Mouse (Mus musculus) central nervous system, embryonic 18 days (tissue): ENCODE results near the gene Olfr92. TPM values are rescaled to one million over a fixed set of nuclear protein-coding genes. Genes with fewer than 3 reads are reported as not detected.

Experiments used
- polyA plus RNA-seq: library from polyadenylated mRNA; depleted of rRNA; stranded (reverse); fragments of >200 nt; gene quantifications from 2 replicates; pipeline ENCODE4 v1.2.3, GENCODE M21; 2012; rRNA removed

The Olfr92 gene
- polyA plus RNA-seq, result not detected in 2 replicates

DNA sequence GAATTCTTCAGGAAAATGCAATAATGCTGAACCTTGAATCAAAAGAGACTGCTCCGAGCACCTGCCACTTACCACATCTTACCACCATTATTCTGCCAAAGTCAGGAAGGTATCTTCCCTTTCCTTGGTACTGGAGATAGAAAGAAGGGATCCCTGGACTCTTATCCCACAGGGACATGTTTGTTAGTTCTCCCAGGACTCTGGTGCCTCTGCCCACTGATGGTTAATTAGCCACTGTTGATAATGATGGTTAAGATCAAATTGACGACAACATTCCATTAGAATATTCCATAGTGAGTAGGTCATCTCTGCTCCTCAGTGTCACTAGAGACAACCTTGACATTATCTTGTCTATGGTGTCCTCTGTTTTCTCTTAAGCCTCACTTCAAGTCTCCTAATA lies at the start of gene Olfr92:
TSS of gene Olfr92 (minus strand) at position 101 of the 400 bp plus-strand sequence.

DNA sequence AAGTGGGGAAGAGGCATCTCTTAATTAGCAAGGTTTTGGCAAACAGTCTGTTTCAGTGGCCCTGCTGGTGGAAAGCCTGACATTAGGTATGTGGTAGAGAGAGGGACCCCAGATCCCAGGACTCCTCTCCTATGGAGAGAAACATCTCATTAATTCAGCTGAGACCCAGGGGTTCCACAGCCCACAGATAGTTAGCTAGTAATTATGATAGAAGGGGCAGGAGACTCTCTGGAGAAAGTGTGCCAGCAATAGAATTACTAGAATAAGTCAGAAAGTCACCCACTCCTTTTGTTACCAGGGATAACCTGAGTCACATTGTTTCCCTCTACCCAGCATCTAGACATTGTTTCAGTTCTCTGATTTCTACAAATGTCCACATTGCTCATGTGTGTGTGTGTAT lies 41.5 kb upstream of the Olfr92 start, which contains the start of gene Olfr93:
TSS of gene Olfr93 (minus strand) at position 101 of the 400 bp plus-strand sequence.

DNA sequence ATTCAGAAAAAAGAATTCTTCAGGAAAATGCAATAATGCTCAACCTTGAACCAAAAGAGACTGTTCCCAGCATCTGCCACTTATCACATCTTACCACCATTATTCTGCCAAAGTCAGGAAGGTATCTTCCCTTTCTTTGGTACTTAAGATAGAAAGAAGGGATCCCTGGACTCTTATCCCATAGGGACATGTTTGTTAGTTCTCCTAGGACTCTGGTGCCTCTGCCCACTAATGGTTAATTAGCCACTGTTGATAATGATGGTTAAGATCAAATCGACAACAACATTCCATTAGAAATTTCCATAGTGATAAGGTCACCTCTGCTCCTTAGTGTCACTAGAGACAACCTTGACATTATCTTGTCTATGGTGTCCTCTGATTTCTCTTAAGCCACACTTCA lies 21.7 kb downstream of the Olfr92 start, which contains the start of gene Olfr91:
TSS of gene Olfr91 (minus strand) at position 101 of the 400 bp plus-strand sequence.

DNA sequence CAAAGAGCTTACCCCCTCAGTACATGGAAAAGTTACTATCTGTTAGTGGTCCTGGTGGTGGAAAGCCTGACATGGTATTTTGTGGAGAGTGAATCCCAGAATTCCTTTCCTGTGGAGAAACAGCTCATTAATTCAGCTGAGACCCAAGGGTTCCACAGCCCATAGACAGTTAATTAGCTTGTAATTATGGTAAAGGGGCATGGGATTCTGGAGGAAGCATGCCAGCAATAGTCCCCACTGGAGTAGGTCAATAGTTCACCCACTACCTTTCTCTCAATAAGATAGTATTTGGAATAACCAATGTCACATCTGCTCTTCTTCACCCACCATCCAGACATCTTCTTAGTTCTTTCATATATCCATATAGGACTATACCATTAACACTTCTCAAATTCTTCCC lies 31.5 kb downstream of the Olfr92 start, which contains the start of gene Olfr90:
TSS of gene Olfr90 (minus strand) at position 101 of the 400 bp plus-strand sequence.

Other genes with a start within 250 kb of the Olfr92 start
- gene Trim40, start 230.0 kb downstream of the Olfr92 start, polyA plus RNA-seq, result 0.15 and 0.21 TPM in 2 replicates
- gene Trim31, start 222.0 kb downstream of the Olfr92 start, polyA plus RNA-seq, result not detected in 2 replicates
- 1.5 and 2.0 TPM in 2 replicates for gene Rnf39, start 177.2 kb downstream of the Olfr92 start, polyA plus RNA-seq
- 154 and 160 TPM in 2 replicates for gene Ppp1r11, start 168.3 kb downstream of the Olfr92 start, polyA plus RNA-seq
- 42.6 and 42.9 TPM in 2 replicates for gene Znrd1, start 161.5 kb downstream of the Olfr92 start, polyA plus RNA-seq
- 4.1 and 4.6 TPM in 2 replicates for gene Znrd1as, start 161.5 kb downstream of the Olfr92 start, polyA plus RNA-seq
- gene 2410137M14Rik, start 138.9 kb downstream of the Olfr92 start, polyA plus RNA-seq, result 1.6 and 1.9 TPM in 2 replicates
- gene H2-M5, start 130.6 kb downstream of the Olfr92 start, polyA plus RNA-seq, result 13.8 and 14.5 TPM in 2 replicates
- 444 and 477 TPM in 2 replicates for gene Zfp57, start 118.9 kb downstream of the Olfr92 start, polyA plus RNA-seq
- gene Mog, start 96.7 kb downstream of the Olfr92 start, polyA plus RNA-seq, result 0.08 and 0.11 TPM in 2 replicates
- 279 and 285 TPM in 2 replicates for gene Gabbr1, start 74.1 kb downstream of the Olfr92 start, polyA plus RNA-seq
- gene Olfr90, start 31.6 kb downstream of the Olfr92 start, polyA plus RNA-seq, result not detected in 2 replicates
- gene Olfr91, start 21.8 kb downstream of the Olfr92 start, polyA plus RNA-seq, result not detected in 2 replicates
- not detected in 2 replicates for gene Olfr93, start 41.4 kb upstream of the Olfr92 start, polyA plus RNA-seq
- gene Ubd, start 73.8 kb upstream of the Olfr92 start, polyA plus RNA-seq, result not detected in 2 replicates
- gene Olfr94, start 80.9 kb upstream of the Olfr92 start, polyA plus RNA-seq, result not detected in 2 replicates
- gene Olfr95, start 93.0 kb upstream of the Olfr92 start, polyA plus RNA-seq, result 0.03 and 0.04 TPM in 2 replicates
- gene Olfr96, start 100.1 kb upstream of the Olfr92 start, polyA plus RNA-seq, result not detected in 2 replicates
- gene Olfr97, start 117.2 kb upstream of the Olfr92 start, polyA plus RNA-seq, result not detected in 2 replicates
- not detected in 2 replicates for gene Olfr98, start 143.7 kb upstream of the Olfr92 start, polyA plus RNA-seq
- gene H2-M3, start 150.1 kb upstream of the Olfr92 start, polyA plus RNA-seq, result 0.83 and 0.98 TPM in 2 replicates
- gene Olfr99, start 163.4 kb upstream of the Olfr92 start, polyA plus RNA-seq, result not detected in 2 replicates
- gene Olfr101, start 184.2 kb upstream of the Olfr92 start, polyA plus RNA-seq, result not detected in 2 replicates
- gene Olfr102, start 197.0 kb upstream of the Olfr92 start, polyA plus RNA-seq, result not detected in 2 replicates
- not detected in 2 replicates for gene Olfr103, start 219.6 kb upstream of the Olfr92 start, polyA plus RNA-seq
- gene Olfr104-ps, start 239.5 kb upstream of the Olfr92 start, polyA plus RNA-seq, result not detected in 2 replicates